Mouse (Mus musculus): ENCODE measurements around the gene 9230102O04Rik. TPM values are rescaled to one million over a fixed set of nuclear protein-coding genes. Genes with fewer than 3 reads are reported as not detected.

The 9230102O04Rik gene
- polyA plus RNA-seq, 1 experiment from 2014 or later, result 1.1 TPM

DNA sequence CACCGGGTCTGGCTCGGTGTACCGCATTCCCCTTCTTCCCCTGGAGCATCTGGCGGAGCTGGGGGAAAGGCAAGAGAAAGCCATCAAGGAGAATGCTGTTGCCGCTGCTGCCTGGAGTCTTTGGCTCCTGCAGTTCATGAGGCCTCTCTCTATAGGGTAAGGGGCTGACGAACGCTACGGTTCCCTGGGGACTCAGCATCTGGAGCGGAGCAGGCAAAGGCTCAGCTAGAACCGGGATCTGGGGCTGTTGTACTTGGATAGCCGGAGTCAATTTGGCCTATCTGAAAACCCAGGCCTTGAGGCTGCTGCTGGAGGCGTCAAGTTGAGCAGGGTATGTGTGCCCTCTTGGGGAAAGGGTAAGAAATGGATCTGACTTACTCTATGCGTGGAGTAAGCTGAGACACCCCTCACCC, 7.7 kb downstream of the 9230102O04Rik start:
- H3K9me3 ChIP-seq (ENCODE audit: control insufficient read depth, low read length), result no peaks in the 10 kb centered on the region
- H3K27ac ChIP-seq (ENCODE audit: low read depth, low read length), result no peak overlapping the region; the same call in 1 of the 2 replicates
- peak overlapping the region; percentile 29; the same call in 1 of the 2 replicates for H3K4me3 ChIP-seq (ENCODE audit: low read length)
- 2% methylated on average over 13 of the region's 13 CpGs for WGBS
- peak; percentile 31; the same call in 1 of the 2 replicates for ATAC-seq
- H3K27me3 ChIP-seq (replicated peaks; ENCODE audit: control insufficient read depth, insufficient read depth, low read length), result peaks cover 41% of the 10 kb centered on the region
- H3K36me3 ChIP-seq (ENCODE audit: control insufficient read depth, insufficient read depth, low read length), result no peaks in the 10 kb centered on the region
- no peak overlapping the region for H3K9ac ChIP-seq (ENCODE audit: low read depth, low read length)
- H3K4me2 ChIP-seq (ENCODE audit: low read length), result peak overlapping the region; percentile 54
- peaks cover 7% of the 10 kb centered on the region; the same call in 1 of the 2 replicates for H3K4me1 ChIP-seq (ENCODE audit: control insufficient read depth, insufficient read depth, low read depth, low read length)

- Histone ChIP-seq H3K4me3 (ENCODE audit: low read length) (peak within 1 kb of the TSS; percentile 30), H3K9ac (ENCODE audit: low read depth, low read length) (peak within 1 kb of the TSS; percentile 30; the same call in 1 of the 2 replicates), H3K27me3 (replicated peaks; ENCODE audit: control insufficient read depth, insufficient read depth, low read length) (peaks cover 39% of the 10 kb centered on the region), H3K27ac (ENCODE audit: low read depth, low read length) (no peak within 1 kb of the TSS; the same call in 1 of the 2 replicates), H3K4me1 (ENCODE audit: control insufficient read depth, insufficient read depth, low read depth, low read length) (peaks cover 7% of the 10 kb centered on the region; the same call in 1 of the 2 replicates), H3K36me3 (ENCODE audit: control insufficient read depth, insufficient read depth, low read length) (no peaks in the 10 kb centered on the region), H3K9me3 (ENCODE audit: control insufficient read depth, low read length) (no peaks in the 10 kb centered on the region), H3K4me2 (ENCODE audit: low read length) (peak within 1 kb of the TSS; percentile 54)
- no peak for ATAC-seq
- under 1% methylated on average over 33 of the region's 35 CpGs for WGBS
These were observed 8.2 kb downstream of the 9230102O04Rik start, which contains the start of gene 4930412O13Rik for GRCm38 (mm10) chr2:9881051-9881591. Gene 4930412O13Rik, plus strand, starts transcription at chr2:9881252.

- Histone ChIP-seq H3K27me3 (replicated peaks; ENCODE audit: control insufficient read depth, insufficient read depth, low read length) (peaks cover 36% of the 10 kb centered on the region), H3K4me2 (ENCODE audit: low read length) (0 out of 2 replicates have a peak overlapping the region, but pooled peaks have one; percentile 5), H3K4me1 (ENCODE audit: control insufficient read depth, insufficient read depth, low read depth, low read length) (peaks cover 7% of the 10 kb centered on the region; the same call in 1 of the 2 replicates), H3K27ac (ENCODE audit: low read depth, low read length) (no peak overlapping the region), H3K4me3 (ENCODE audit: low read length) (no peak overlapping the region), H3K36me3 (ENCODE audit: control insufficient read depth, insufficient read depth, low read length) (no peaks in the 10 kb centered on the region), H3K9ac (ENCODE audit: low read depth, low read length) (no peak overlapping the region), H3K9me3 (ENCODE audit: control insufficient read depth, low read length) (no peaks in the 10 kb centered on the region)
- ATAC-seq, result no peak
- 4% methylated on average over 11 of the region's 11 CpGs for WGBS
These were observed 9.1 kb downstream of the 9230102O04Rik start for GRCm38 (mm10) chr2:9880271-9880670.

- peak overlapping the region; percentile 84 for H3K4me2 ChIP-seq (ENCODE audit: low read length)
- H3K27ac ChIP-seq (ENCODE audit: low read depth, low read length), result no peak overlapping the region
- peak overlapping the region; percentile 46 for H3K4me3 ChIP-seq (ENCODE audit: low read length)
- 0% methylated on average over 15 of the region's 21 CpGs for WGBS
- no peaks in the 10 kb centered on the region for H3K9me3 ChIP-seq (ENCODE audit: control insufficient read depth, low read length)
- ATAC-seq, result peak; percentile 93
- peaks cover 35% of the 10 kb centered on the region for H3K27me3 ChIP-seq (replicated peaks; ENCODE audit: control insufficient read depth, insufficient read depth, low read length)
- peaks cover 11% of the 10 kb centered on the region; the same call in 1 of the 2 replicates for H3K4me1 ChIP-seq (ENCODE audit: control insufficient read depth, insufficient read depth, low read depth, low read length)
- H3K36me3 ChIP-seq (ENCODE audit: control insufficient read depth, insufficient read depth, low read length), result no peaks in the 10 kb centered on the region
- peak overlapping the region; percentile 22; the same call in 1 of the 2 replicates for H3K9ac ChIP-seq (ENCODE audit: low read depth, low read length)
These were observed 9.8 kb downstream of the 9230102O04Rik start for GRCm38 (mm10) chr2:9879493-9879892.

- peak; percentile 5; the same call in 1 of the 2 replicates for ATAC-seq
- no peaks in the 10 kb centered on the region for H3K9me3 ChIP-seq (ENCODE audit: control insufficient read depth, low read length)
- H3K36me3 ChIP-seq (ENCODE audit: control insufficient read depth, insufficient read depth, low read length), result no peaks in the 10 kb centered on the region
- no peak overlapping the region; the same call in 1 of the 2 replicates for H3K27ac ChIP-seq (ENCODE audit: low read depth, low read length)
- peak overlapping the region; percentile 22; the same call in 1 of the 2 replicates for H3K9ac ChIP-seq (ENCODE audit: low read depth, low read length)
- 0% methylated on average over 22 of the region's 22 CpGs for WGBS
- peak overlapping the region; percentile 84 for H3K4me2 ChIP-seq (ENCODE audit: low read length)
- peaks cover 36% of the 10 kb centered on the region for H3K27me3 ChIP-seq (replicated peaks; ENCODE audit: control insufficient read depth, insufficient read depth, low read length)
- peaks cover 11% of the 10 kb centered on the region; the same call in 1 of the 2 replicates for H3K4me1 ChIP-seq (ENCODE audit: control insufficient read depth, insufficient read depth, low read depth, low read length)
- H3K4me3 ChIP-seq (ENCODE audit: low read length), result peak overlapping the region; percentile 46
These were observed 10.2 kb downstream of the 9230102O04Rik start for GRCm38 (mm10) chr2:9879092-9879491.

- Histone ChIP-seq H3K9me3 (ENCODE audit: control insufficient read depth, low read length) (no peaks in the 10 kb centered on the region), H3K27ac (ENCODE audit: low read depth, low read length) (no peak overlapping the region; the same call in 1 of the 2 replicates), H3K4me2 (ENCODE audit: low read length) (peak overlapping the region; percentile 84), H3K36me3 (ENCODE audit: control insufficient read depth, insufficient read depth, low read length) (no peaks in the 10 kb centered on the region), H3K27me3 (replicated peaks; ENCODE audit: control insufficient read depth, insufficient read depth, low read length) (peaks cover 40% of the 10 kb centered on the region), H3K9ac (ENCODE audit: low read depth, low read length) (peak overlapping the region; percentile 42), H3K4me3 (ENCODE audit: low read length) (peak overlapping the region; percentile 46), H3K4me1 (ENCODE audit: control insufficient read depth, insufficient read depth, low read depth, low read length) (peaks cover 11% of the 10 kb centered on the region; the same call in 1 of the 2 replicates)
- under 1% methylated on average over 24 of the region's 33 CpGs for WGBS
- peak; percentile 34; the same call in 1 of the 2 replicates for ATAC-seq
These were observed 10.7 kb downstream of the 9230102O04Rik start for GRCm38 (mm10) chr2:9878564-9879081.

- peak overlapping the region; percentile 84 for H3K4me2 ChIP-seq (ENCODE audit: low read length)
- no peak for ATAC-seq
- no peak overlapping the region for H3K9ac ChIP-seq (ENCODE audit: low read depth, low read length)
- no peaks in the 10 kb centered on the region for H3K9me3 ChIP-seq (ENCODE audit: control insufficient read depth, low read length)
- H3K27ac ChIP-seq (ENCODE audit: low read depth, low read length), result no peak overlapping the region
- H3K27me3 ChIP-seq (replicated peaks; ENCODE audit: control insufficient read depth, insufficient read depth, low read length), result peaks cover 46% of the 10 kb centered on the region
- no peaks in the 10 kb centered on the region for H3K36me3 ChIP-seq (ENCODE audit: control insufficient read depth, insufficient read depth, low read length)
- WGBS, result 2% methylated on average over 19 of the region's 19 CpGs
- H3K4me3 ChIP-seq (ENCODE audit: low read length), result peak overlapping the region; percentile 46
- H3K4me1 ChIP-seq (ENCODE audit: control insufficient read depth, insufficient read depth, low read depth, low read length), result peaks cover 11% of the 10 kb centered on the region; the same call in 1 of the 2 replicates
These were observed 11.3 kb downstream of the 9230102O04Rik start for GRCm38 (mm10) chr2:9877966-9878563.

DNA sequence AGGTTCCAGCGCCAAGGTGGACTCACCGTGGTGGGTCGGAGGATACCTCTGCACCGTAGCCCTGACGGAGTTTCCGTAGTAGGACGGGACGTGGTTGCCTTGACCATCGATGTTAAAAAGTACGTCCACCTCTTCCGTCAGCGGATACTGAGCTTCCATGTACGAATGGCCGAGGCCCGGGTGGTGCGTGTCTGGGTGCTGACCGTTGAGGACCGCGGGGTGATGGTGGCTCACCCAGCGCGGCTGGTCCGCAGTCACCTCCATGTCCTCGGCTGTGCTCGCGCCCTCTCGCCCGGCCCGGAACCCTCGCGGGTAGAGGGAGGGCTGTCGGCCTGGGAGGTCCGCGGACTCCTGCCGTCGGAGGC, 12.0 kb downstream of the 9230102O04Rik start:
- WGBS, result 1% methylated on average over 35 of the region's 35 CpGs
- Histone ChIP-seq H3K4me1 (ENCODE audit: control insufficient read depth, insufficient read depth, low read depth, low read length) (peaks cover 11% of the 10 kb centered on the region; the same call in 1 of the 2 replicates), H3K4me3 (ENCODE audit: low read length) (peak overlapping the region; percentile 46), H3K36me3 (ENCODE audit: control insufficient read depth, insufficient read depth, low read length) (no peaks in the 10 kb centered on the region), H3K27ac (ENCODE audit: low read depth, low read length) (no peak overlapping the region), H3K9me3 (ENCODE audit: control insufficient read depth, low read length) (no peaks in the 10 kb centered on the region), H3K9ac (ENCODE audit: low read depth, low read length) (no peak overlapping the region), H3K27me3 (replicated peaks; ENCODE audit: control insufficient read depth, insufficient read depth, low read length) (peaks cover 52% of the 10 kb centered on the region), H3K4me2 (ENCODE audit: low read length) (peak overlapping the region; percentile 46)
- no peak for ATAC-seq
